Mouse (Mus musculus): ENCODE data around the gene Tmem203. TPM values are rescaled to one million over a fixed set of nuclear protein-coding genes. Genes with fewer than 3 reads are reported as not detected.
A peak's percentile ranks its signal among the peaks of the same experiment; 100 is the strongest.

The Tmem203 gene
- total and polyA plus RNA-seq, 3 experiments, result 21.2 to 28.3 (median 21.5) TPM

DNA sequence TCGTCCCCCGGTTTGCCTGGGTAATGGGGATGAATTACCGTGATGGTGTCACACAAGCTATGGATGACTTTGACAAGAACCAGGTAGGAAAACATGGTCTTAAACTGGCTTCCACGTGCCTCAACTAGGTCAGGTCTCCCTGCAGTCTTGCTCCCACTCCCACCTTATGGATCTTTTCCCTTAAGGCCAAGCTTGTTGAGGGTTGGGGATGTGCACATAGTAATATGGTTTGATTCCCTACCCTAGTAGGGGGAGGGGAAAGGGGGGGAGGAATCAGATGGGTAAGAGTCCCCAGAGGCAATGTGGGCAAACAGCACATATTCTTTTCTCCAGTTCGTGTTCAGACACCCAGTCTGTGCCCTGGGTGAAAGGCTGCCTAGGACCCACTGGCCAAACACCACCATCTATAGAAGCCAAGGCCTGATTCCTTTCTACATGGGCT, 33.9 kb upstream of the Tmem203 start:
- Histone ChIP-seq H3K79me2 (replicated peaks; ENCODE audit: control insufficient read depth, extremely low read depth, insufficient read depth, poor library complexity, severe bottlenecking) (peaks cover 9% of the 10 kb centered on the region), H3K27ac (ENCODE audit: insufficient read depth, low read depth) (no peak overlapping the region), H3K36me3 (replicated peaks in 1 of 2; ENCODE audit: control insufficient read depth in 1 of 2, insufficient read depth in 1 of 2, low read length in 1 of 2) (peaks cover 22 to 26% of the 10 kb centered on the region in 2 experiments), H3K27me3 (replicated peaks) (no peaks in the 10 kb centered on the region), H3K9ac (ENCODE audit: insufficient read depth, low read depth) (no peak overlapping the region), H3K4me2 (ENCODE audit: insufficient read depth, low read depth, poor library complexity, severe bottlenecking) (no peak overlapping the region), H3K9me3 (replicated peaks; ENCODE audit: low read length) (no peaks in the 10 kb centered on the region), H3K4me1 (ENCODE audit: control insufficient read depth in 1 of 2, insufficient read depth in 2 of 2) (peaks cover 9 to 18% of the 10 kb centered on the region in 2 experiments; a peak in 3 of 4 replicates), H3K4me3 (replicated peaks in 1 of 3; ENCODE audit: low read depth in 2 of 3, low read length in 2 of 3, poor library complexity in 1 of 3) (no peak overlapping the region)
- TF ChIP-seq ETS1 (conservative IDR thresholded peaks at IDR 0.05; ENCODE audit: low read depth, low read length) (no peak), USF2 (conservative IDR thresholded peaks at IDR 0.05; ENCODE audit: low read depth, low read length) (no peak), CTCF (conservative IDR thresholded peaks at IDR 0.05 in 1 of 2, IDR thresholded peaks at IDR 0.05 in 1 of 2; ENCODE audit: low read depth in 2 of 2, low read length in 2 of 2) (no peak), KAT2A (IDR thresholded peaks at IDR 0.05; ENCODE audit: insufficient replicate concordance, low read length) (no peak), JUND (conservative IDR thresholded peaks at IDR 0.05; ENCODE audit: low read depth, low read length) (no peak), SIN3A (IDR thresholded peaks at IDR 0.05; ENCODE audit: low read length) (no peak), TBP (conservative IDR thresholded peaks at IDR 0.05; ENCODE audit: low read depth, low read length) (no peak), RAD21 (IDR thresholded peaks at IDR 0.05; ENCODE audit: low read depth, low read length) (no peak), ZMIZ1 (IDR thresholded peaks at IDR 0.05; ENCODE audit: low read depth, low read length) (peak; percentile 68), RCOR1 (conservative IDR thresholded peaks at IDR 0.05; ENCODE audit: low read depth, low read length) (no peak), CHD2 (IDR thresholded peaks at IDR 0.05; ENCODE audit: low read length) (peak; percentile 65; the same call in 1 of the 2 replicates), POLR2AphosphoS2 (IDR thresholded peaks at IDR 0.05; ENCODE audit: low read depth, low read length) (peak; percentile 97), EP300 (IDR thresholded peaks at IDR 0.05; ENCODE audit: low read length) (no peak), NRF1 (IDR thresholded peaks at IDR 0.05; ENCODE audit: low read depth, low read length) (no peak), ZNF384 (IDR thresholded peaks at IDR 0.05; ENCODE audit: low read depth, low read length) (no peak), MXI1 (IDR thresholded peaks at IDR 0.05; ENCODE audit: low read depth, low read length) (no peak), GABPA (IDR thresholded peaks at IDR 0.05; ENCODE audit: insufficient replicate concordance, low read depth, low read length) (no peak), MYC (IDR thresholded peaks at IDR 0.05; ENCODE audit: low read depth, low read length) (no peak), MEF2A (IDR thresholded peaks at IDR 0.05; ENCODE audit: borderline replicate concordance, low read depth, low read length) (no peak), TCF12 (IDR thresholded peaks at IDR 0.05; ENCODE audit: low read depth, low read length) (no peak), MAFK (IDR thresholded peaks at IDR 0.05; ENCODE audit: insufficient replicate concordance, low read length) (no peak), E2F4 (IDR thresholded peaks at IDR 0.05; ENCODE audit: insufficient replicate concordance, low read depth, low read length) (no peak), POLR2A (IDR thresholded peaks at IDR 0.05; ENCODE audit: low read depth, low read length) (peak; percentile 47; the same call in 1 of the 2 replicates)
- dilution Hi-C loops (cut with MboI; ENCODE audit: extremely low pct_ligation_motif_present, extremely low pct_unique_long_range_greater_than_20kb, low sequenced_read_pairs) (no loop called here), in situ Hi-C loops (cut with MboI; ENCODE audit: low pct_ligation_motif_present, low pct_unique_long_range_greater_than_20kb, low sequenced_read_pairs) (no loop called here)
- DNase-seq (ENCODE audit: extremely low read depth), result no peak
